Mouse (Mus musculus) kidney, postnatal 0 days (tissue): ENCODE results near the gene Phf5a. TPM values are rescaled to one million over a fixed set of nuclear protein-coding genes. Genes with fewer than 3 reads are reported as not detected.
A peak's percentile ranks its signal among the peaks of the same experiment; 100 is the strongest.

ENCODE experiments used
- ATAC-seq: fragments of 200-750 bp; cut with Nextera tagmentation; replicated peaks from 2 replicates; pipeline ENCODE4 v1.8.0; 2017; ENCODE audit warnings: low read depth, moderate number of reproducible peaks, moderate TSS enrichment, moderate library complexity; ENCODE audit not compliant: low FRiP score
- DNase-seq: peaks from one replicate; pipeline ENCODE4 v3.0.0-alpha.2; 2016; ENCODE audit warnings: low spot score
- H3K27ac ChIP-seq: fragments of 300-500 bp; sonication (generic); 2 replicates; pipeline ENCODE4 v1.5.1; 2014; ENCODE audit warnings: mild to moderate bottlenecking
- H3K27me3 ChIP-seq: fragments of 300-500 bp; sonication (generic); 2 replicates; pipeline ENCODE4 v1.6.1; 2014; ENCODE audit warnings: low read length, mixed read lengths; ENCODE audit not compliant: insufficient read depth
- H3K36me3 ChIP-seq: fragments of 300-500 bp; sonication (generic); 2 replicates; pipeline ENCODE4 v1.6.1; 2014; ENCODE audit warnings: low read length, mixed read lengths; ENCODE audit not compliant: insufficient read depth
- H3K4me1 ChIP-seq: fragments of 300-500 bp; sonication (generic); replicated peaks from 2 replicates; pipeline ENCODE4 v1.6.1; 2014; ENCODE audit warnings: antibody characterized with exemption, low read length, mixed read lengths; ENCODE audit not compliant: insufficient read depth
- H3K4me2 ChIP-seq: fragments of 300-500 bp; sonication (generic); 2 replicates; pipeline ENCODE4 v1.6.1; 2014; ENCODE audit warnings: mild to moderate bottlenecking, low read length, moderate library complexity, mixed read lengths
- H3K4me3 ChIP-seq: fragments of 300-500 bp; sonication (generic); replicated peaks from 2 replicates; pipeline ENCODE4 v1.5.1; 2014; ENCODE audit warnings: low read depth, low read length
- H3K9ac ChIP-seq: fragments of 300-500 bp; sonication (generic); 2 replicates; pipeline ENCODE4 v1.6.1; 2014; ENCODE audit warnings: low read depth, low read length
- H3K9me3 ChIP-seq: fragments of 300-500 bp; sonication (generic); replicated peaks from 2 replicates; pipeline ENCODE4 v1.6.1; 2016; ENCODE audit warnings: low read length, inconsistent platforms, mixed read lengths
- CTCF ChIP-seq: IDR thresholded peaks from 2 replicates; pipeline ENCODE4 v1.5.1; 2016; ENCODE audit warnings: antibody characterized with exemption, low read depth, mild to moderate bottlenecking, moderate library complexity
- WGBS: fragments of 180-500 bp; shearing (Covaris S2); extraction: QIAGEN DNeasy Blood & Tissue Kit; methylation state at CpG from one replicate; pipeline ENCODE4 v1.1.7; 2014; 5-methylcytosine and 5-hydroxymethylcytosine counted together
- polyA plus RNA-seq: library from polyadenylated mRNA; unstranded; fragments of >200 nt; fragmentation: Nextera tagmentation; extraction: Ambion mirVana; gene quantifications from 2 replicates; pipeline ENCODE4 v1.2.1, GENCODE M21; 2015

Phf5a gene
- polyA plus RNA-seq, 1 experiment from 2014 or later, result 103 TPM

GRCm38 (mm10) chr15:81845724-81846123, 26.0 kb downstream of the Phf5a start:
- Histone ChIP-seq H3K36me3 (peaks cover 23% of the 10 kb centered on the region; the same call in 1 of the 2 replicates), H3K27ac (peak overlapping the region; percentile 58), H3K27me3 (no peaks in the 10 kb centered on the region), H3K4me1 (no peaks in the 10 kb centered on the region), H3K9me3 (no peaks in the 10 kb centered on the region), H3K4me3 (no peak overlapping the region), H3K4me2 (no peak overlapping the region), H3K9ac (no peak overlapping the region)
- no peak for TF ChIP-seq CTCF
- DNase-seq (peak; percentile 42), ATAC-seq (peak; percentile 83)
- WGBS, result 12% methylated on average over 4 of the region's 4 CpGs

- H3K27me3 ChIP-seq, result no peaks in the 10 kb centered on the region
- DNase-seq (no peak), ATAC-seq (0 out of 2 replicates have a peak, but pooled peaks have one; percentile 30)
- no peaks in the 10 kb centered on the region for H3K4me1 ChIP-seq
- H3K4me3 ChIP-seq, result no peak overlapping the region
- no peaks in the 10 kb centered on the region for H3K9me3 ChIP-seq
- no peak for TF ChIP-seq CTCF
- no peak overlapping the region for H3K4me2 ChIP-seq
- H3K9ac ChIP-seq, result no peak overlapping the region
- 52% methylated on average over 5 of the region's 5 CpGs for WGBS
- peaks cover 17% of the 10 kb centered on the region; the same call in 1 of the 2 replicates for H3K36me3 ChIP-seq
- peak overlapping the region; percentile 58 for H3K27ac ChIP-seq
These were observed 26.6 kb downstream of the Phf5a start for GRCm38 (mm10) chr15:81845033-81845625.

GRCm38 (mm10) chr15:81842275-81842674, 29.4 kb downstream of the Phf5a start:
- Histone ChIP-seq H3K4me1 (0 out of 2 replicates have a peak, but pooled peaks cover 4% of the 10 kb centered on the region), H3K4me2 (no peak overlapping the region), H3K27me3 (no peaks in the 10 kb centered on the region), H3K9ac (no peak overlapping the region), H3K36me3 (peaks cover 4% of the 10 kb centered on the region; the same call in 1 of the 2 replicates), H3K9me3 (no peaks in the 10 kb centered on the region), H3K27ac (no peak overlapping the region), H3K4me3 (no peak overlapping the region)
- WGBS, result 89% methylated on average over 7 of the region's 7 CpGs
- ATAC-seq, result no peak
- no peak for DNase-seq
- TF ChIP-seq CTCF, result no peak

GRCm38 (mm10) chr15:81840306-81840705, 31.4 kb downstream of the Phf5a start:
- no peaks in the 10 kb centered on the region for H3K27me3 ChIP-seq
- 84% methylated on average over 7 of the region's 7 CpGs for WGBS
- DNase-seq (no peak), ATAC-seq (no peak)
- peaks cover 19% of the 10 kb centered on the region for H3K4me1 ChIP-seq
- H3K4me3 ChIP-seq, result no peak overlapping the region
- no peak for TF ChIP-seq CTCF
- no peak overlapping the region for H3K4me2 ChIP-seq
- no peak overlapping the region for H3K9ac ChIP-seq
- no peaks in the 10 kb centered on the region for H3K36me3 ChIP-seq
- H3K27ac ChIP-seq, result no peak overlapping the region
- no peaks in the 10 kb centered on the region for H3K9me3 ChIP-seq

- peak; percentile 47; the same call in 1 of the 2 replicates for ATAC-seq
These were observed 32.1 kb downstream of the Phf5a start for GRCm38 (mm10) chr15:81839634-81840033.

GRCm38 (mm10) chr15:81838554-81839235, 33.0 kb downstream of the Phf5a start:
- Histone ChIP-seq H3K36me3 (no peaks in the 10 kb centered on the region), H3K9me3 (no peaks in the 10 kb centered on the region), H3K27ac (no peak overlapping the region), H3K4me1 (peaks cover 19% of the 10 kb centered on the region), H3K27me3 (no peaks in the 10 kb centered on the region), H3K4me3 (no peak overlapping the region), H3K4me2 (no peak overlapping the region), H3K9ac (no peak overlapping the region)
- ATAC-seq, result no peak
- TF ChIP-seq CTCF, result no peak
- DNase-seq, result no peak
- 59% methylated on average over 14 of the region's 14 CpGs for WGBS

More at GRCm38 (mm10) chr15:81839634-81840033, 32.1 kb downstream of the Phf5a start:
- no peaks in the 10 kb centered on the region for H3K27me3 ChIP-seq
- no peak overlapping the region for H3K27ac ChIP-seq
- no peak overlapping the region for H3K4me2 ChIP-seq
- TF ChIP-seq CTCF, result no peak
- peak; percentile 51 for DNase-seq
- H3K4me1 ChIP-seq, result peaks cover 19% of the 10 kb centered on the region
- H3K9ac ChIP-seq, result no peak overlapping the region; the same call in 1 of the 2 replicates
- no peak overlapping the region for H3K4me3 ChIP-seq
- 58% methylated on average over 5 of the region's 5 CpGs for WGBS
- no peaks in the 10 kb centered on the region for H3K9me3 ChIP-seq
- H3K36me3 ChIP-seq, result no peaks in the 10 kb centered on the region
